Mouse (Mus musculus): ENCODE measurements around the gene Pou3f1. TPM values are rescaled to one million over a fixed set of nuclear protein-coding genes. Genes with fewer than 3 reads are reported as not detected.
"Not testable (repeated sequence)": the region's sequence is repeated elsewhere in the genome, so short reads cannot be mapped to it uniquely, and the experiment has no call there.

The Pou3f1 gene
- polyA plus RNA-seq, 3 experiments from 2014 or later, result not detected

DNA sequence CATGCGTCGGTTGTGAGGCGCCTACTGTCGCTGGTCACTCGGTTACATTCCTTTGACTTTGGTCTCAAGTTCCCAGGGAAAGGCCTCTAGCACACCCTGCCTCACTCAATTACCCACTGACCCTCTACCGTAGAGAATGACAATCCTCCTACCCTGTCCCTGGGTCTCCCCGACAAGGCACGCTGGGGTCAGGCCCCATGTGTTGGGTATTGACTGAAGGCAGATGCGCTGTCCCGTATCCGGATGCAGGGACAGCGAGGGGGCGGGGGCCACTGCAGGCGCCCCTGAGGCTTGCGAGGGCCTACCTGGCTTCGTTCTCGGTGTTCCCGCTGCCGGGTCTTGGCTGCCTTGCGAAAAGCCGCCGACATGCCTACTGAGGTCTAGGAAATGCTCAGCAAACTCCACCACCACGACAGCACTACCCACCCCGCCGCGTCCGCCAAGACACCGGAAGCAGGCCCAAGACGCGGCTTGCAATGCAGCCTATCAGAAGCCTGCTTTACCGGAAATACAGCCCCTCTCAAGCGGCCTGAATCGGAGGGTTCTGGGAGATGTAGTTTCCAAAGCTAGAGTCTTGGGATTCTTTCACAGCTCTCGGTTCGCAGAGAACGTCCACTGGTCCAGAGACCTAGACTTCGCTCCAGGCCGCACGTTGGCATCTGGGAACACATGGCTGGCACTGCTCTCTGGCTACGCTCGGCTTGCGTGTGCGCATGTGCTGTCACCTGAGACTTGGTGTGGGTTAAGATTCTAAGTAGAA lies 36.7 kb downstream of the Pou3f1 start, which contains the start of gene Utp11:
Utp11 (minus strand) TSS at position 466 of the 760 bp plus-strand sequence.
- peak; percentile 97 for ATAC-seq

DNA sequence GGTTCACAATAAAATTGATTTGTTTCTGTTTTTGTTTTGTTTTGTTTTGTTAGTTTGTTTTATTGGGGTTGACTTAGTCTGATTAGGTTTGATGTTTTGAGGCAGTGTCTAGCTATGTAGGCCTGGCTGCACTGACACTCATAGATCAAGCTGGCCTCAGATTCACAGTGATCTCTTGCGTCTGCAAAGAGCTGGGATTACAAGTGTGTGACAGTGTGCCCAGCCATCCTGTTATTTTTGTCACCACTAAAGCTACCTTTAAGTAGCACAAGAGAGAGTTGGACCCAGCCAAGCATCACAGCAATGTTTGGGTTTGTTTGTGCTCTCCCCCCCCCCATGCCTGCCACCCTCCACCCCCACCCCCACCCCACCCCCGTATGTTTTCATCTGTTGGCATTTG lies 38.0 kb downstream of the Pou3f1 start:
- ATAC-seq, result no peak

DNA sequence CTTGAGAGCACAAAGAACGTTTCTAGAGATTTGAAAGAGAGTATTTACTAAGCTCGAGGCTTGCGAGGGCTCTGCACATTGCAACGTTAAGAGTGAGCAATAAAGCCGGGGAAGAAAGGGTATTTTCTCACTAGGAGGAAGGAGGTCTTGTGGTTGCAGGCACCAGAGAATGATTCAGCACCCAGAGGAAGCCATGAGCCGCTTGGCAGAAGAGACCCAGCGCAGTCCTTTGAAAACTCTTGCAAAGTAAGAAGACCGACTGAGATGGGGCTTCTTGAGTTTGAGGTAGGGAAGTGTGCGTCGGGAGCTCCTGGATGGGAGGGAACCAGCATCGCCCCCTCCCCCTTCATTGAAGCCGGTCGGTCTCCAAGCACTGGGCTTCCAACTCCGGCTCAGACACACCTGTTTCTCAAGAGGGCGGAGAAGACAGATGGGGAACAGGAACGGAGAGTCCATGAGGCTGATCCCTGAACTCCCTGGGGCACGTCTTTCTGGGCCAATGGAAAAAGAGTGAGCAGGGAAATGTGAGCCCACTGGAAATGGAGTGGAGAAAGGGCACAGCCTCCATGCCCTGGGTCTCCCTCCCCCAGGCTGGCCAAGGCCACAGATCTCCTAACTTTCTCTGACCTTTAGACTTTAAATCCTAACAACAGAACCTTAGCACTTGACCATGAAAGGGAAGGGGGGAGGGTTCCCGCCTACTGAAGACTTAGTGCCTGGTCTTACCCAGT lies 39.3 kb downstream of the Pou3f1 start:
- ATAC-seq, result no peak

DNA sequence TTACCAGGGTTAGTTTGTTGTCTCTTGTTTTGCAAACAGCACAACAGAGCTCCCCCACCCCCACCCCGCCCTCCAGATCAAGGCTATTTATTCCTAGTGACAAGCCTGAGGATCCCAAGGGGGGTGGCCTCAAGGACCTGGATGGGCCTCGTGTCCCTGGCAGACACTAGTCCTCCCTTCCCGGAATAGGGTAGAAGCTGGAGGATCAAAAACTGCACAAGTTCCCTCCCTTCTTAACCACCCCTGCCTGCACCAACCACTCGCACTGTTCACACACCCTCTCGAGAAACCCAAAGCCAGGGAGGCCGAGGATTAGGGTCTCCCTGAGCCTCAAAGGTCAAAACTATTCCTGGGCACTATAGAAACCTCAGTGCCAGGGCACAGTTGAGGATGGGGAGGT lies 43.2 kb downstream of the Pou3f1 start:
- ATAC-seq, result no peak

DNA sequence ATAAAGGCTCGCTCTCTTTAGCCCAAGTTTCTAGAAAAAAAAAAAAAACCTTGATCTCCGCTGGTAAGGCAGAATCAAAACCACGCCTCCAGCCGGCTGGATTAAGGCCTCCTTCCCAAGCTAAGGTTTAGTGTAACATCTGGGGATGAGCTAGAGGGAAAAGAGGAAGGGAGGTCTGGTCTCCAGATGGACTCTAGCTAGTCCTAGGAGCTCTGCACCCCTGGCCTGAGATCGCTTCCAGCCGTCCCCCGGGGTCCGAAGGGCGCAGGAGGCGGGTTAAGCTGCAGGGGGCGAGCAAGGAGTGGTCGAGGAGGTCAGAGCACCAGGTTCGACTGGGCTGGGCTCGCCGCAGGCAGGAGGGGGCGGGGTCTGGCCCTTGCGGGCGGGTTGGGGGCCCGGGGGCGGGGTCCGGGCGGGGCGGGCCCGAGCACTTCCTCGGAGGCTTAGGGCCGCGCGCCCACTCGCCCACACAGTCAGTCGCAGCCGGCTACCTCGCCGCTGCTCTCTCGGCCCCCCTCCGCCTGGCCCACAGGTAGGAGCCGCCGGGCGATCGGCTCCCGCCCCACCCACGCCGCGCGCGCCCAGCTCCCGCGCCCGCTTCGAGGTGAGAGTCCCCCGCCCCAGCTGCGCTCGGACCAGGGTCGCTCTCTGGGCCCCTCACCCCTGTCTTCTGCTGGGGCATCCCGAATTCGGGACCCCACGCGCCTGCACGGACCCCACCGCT lies 43.8 kb downstream of the Pou3f1 start, which contains the start of gene Fhl3:
Fhl3 (plus strand) TSS at position 454 of the 724 bp plus-strand sequence.
- ATAC-seq, result peak; percentile 49

DNA sequence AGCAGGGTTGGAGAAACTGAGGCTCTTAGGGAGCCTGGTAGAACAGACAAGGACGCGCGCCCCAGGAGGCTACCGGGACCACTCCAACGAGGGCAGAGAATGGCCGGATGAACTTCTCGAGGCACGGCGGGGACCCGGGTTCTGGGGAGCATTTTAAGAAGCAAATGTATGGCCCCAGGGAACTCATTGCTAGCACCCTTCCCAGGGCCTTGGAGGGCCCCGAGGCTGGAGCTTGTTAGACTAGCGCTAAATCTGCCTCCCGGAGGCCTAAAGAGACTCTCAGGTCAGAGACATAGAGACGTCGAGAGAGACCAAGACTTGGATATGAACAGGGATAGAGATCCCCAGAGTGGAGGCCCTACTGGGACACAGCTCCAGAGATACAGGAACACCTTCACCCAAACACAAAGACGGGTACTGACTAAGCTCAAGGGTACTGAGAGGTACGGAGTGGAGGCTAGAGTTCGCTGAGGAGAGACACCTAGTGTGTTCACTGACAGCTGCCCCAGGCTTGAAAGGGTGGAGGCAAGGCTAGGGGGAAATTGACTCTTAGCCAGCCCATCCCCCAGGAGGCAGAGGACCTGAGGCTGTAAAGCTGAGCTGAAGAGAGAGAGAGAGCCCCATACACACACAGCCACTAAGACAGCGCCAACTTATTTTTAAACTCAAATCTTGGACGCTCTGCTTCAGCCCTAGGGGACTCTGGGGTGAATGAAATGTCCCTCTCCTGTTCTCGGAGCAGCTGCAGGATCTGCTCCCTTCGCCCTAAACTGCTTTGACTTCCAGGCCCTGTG lies 44.6 kb downstream of the Pou3f1 start:
- ATAC-seq, result peak; percentile 25

DNA sequence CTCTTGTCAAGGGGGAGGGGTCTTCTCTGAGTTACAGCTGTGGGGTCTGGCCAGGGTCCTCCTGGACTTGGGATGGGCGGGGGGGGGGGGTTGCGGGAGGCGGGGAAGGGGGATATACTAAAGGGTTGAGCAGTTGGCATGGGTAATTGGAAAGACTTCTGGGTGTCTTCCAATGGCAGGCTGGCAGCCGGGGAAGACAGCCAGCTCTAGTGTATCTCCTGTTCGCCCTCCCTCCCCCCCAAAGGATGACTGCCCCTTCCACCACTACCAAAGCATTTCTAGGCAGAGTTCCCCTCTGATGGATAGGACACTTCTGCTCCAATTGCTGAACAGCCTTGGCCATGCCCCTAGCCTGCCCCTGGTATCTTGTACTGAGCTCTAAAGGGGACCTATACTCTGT lies 45.3 kb downstream of the Pou3f1 start:
- ATAC-seq, result no peak

DNA sequence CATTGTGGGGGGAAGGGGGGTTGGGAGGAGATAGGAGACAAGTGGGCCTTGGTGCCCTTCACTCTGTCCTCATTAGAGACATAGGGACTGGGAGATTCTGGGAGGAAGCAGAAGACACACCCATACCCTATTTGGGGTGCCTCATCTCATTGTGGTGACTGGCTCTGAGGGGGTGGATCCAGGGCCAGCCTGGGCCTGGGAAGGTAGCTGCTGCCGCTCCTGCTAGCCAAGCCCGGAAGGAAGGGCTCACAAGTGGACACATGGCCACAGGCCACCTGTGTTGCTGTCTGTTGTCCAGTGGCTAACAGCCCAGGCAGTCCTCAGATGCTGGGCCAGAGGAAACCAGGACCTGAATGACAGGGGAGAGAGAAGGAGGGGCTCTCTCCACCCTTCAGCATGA lies 46.8 kb downstream of the Pou3f1 start:
- peak; percentile 29 for ATAC-seq

DNA sequence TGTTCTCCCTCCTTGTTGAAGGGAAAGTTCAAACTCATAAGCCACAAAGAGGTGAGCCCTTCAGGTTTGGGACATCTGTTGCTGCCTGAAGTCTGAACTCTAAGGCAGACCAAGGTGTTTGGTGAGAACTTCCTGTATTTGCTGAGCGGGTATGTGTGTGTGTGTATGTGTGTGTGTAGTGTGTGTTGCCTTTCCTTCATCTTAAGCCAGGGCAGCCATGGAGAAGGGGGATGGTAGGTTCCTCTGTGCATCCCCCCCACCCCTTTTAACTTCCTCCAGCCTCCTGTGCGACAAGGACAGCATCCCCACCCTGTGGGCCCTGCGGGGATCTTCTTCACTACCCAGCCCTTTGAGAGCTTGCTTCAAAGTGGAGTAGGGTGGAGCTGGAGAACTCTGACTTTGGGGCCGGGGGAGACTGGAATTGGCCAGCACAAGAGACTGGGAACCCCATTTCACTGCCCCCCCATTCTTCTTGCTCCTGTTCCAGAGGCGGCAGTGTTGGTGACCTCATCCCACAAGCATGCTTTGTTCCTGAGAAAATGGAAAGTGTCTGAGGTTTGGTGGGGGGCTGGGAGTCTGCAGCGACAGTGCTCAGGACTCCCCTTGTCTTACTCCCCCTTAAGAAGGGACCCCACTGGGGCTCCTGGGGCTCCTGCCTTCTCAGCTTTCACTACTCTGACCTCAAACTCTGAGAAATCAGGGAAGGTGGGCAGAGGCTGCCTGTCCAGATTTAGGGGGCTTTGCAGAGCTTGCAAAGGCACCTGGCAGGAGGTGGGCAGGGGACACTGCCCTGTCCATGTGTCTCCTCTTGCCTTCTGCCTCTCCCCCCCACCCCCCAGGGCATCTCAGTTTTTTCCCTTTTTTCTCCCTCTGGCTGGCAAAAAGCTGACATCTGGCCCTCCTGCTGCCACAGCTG lies 47.5 kb downstream of the Pou3f1 start:
- ATAC-seq, result peak; percentile 42

DNA sequence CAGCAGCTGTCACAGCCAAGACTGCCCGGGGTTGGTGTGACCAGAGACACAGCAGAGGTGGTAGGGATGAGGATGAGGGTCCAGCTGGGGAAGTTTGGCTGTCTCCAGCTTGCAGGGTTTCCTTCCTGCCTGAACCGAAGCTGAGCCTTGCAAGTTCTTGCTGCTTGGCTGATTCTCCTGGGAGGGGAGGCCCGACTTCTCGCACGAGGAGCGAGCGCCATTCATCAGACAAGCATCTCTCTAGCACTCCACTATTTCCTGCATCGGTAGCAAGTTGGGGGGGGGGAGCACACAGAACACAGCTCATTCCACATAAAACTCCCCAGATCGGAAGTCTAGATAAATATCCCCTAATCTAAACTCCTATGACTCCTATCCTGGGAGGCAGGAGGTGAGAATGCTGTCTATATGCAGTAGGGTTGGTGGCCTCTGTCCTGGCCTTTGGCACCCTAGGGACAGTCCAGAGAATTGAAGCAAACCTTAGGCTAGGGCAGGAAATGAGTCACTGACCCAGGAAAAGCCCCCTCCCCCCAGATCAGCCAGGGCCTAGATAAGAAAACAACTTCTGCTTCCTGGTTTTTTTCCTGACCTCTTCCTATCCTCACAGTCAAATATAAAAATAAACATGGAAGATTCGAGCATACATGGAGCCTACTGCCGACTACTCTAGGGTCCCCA lies 48.3 kb downstream of the Pou3f1 start:
- no peak for ATAC-seq

DNA sequence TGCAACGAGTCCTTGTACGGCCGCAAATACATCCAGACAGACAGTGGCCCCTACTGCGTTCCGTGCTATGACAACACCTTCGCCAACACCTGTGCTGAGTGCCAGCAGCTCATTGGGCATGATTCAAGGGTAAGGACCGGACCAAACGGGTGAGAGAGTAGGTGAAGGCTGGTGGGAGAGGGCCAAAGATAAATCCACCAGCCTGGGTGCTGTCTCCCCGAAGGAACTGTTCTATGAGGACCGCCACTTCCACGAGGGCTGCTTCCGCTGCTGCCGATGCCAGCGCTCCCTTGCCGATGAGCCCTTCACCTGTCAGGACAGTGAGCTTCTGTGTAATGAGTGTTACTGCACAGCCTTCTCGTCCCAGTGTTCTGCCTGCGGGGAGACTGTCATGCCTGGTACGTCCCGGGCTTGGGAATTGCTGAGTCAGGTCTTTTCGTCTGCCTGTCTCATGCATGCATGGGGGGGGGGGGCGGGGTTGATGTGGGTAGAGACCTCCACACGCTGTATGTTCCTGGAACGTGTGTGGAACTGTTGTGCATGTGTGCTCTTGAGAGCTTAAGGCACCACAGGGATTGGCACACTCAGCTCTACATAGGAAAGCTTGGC lies 49.2 kb downstream of the Pou3f1 start:
- no peak for ATAC-seq

DNA sequence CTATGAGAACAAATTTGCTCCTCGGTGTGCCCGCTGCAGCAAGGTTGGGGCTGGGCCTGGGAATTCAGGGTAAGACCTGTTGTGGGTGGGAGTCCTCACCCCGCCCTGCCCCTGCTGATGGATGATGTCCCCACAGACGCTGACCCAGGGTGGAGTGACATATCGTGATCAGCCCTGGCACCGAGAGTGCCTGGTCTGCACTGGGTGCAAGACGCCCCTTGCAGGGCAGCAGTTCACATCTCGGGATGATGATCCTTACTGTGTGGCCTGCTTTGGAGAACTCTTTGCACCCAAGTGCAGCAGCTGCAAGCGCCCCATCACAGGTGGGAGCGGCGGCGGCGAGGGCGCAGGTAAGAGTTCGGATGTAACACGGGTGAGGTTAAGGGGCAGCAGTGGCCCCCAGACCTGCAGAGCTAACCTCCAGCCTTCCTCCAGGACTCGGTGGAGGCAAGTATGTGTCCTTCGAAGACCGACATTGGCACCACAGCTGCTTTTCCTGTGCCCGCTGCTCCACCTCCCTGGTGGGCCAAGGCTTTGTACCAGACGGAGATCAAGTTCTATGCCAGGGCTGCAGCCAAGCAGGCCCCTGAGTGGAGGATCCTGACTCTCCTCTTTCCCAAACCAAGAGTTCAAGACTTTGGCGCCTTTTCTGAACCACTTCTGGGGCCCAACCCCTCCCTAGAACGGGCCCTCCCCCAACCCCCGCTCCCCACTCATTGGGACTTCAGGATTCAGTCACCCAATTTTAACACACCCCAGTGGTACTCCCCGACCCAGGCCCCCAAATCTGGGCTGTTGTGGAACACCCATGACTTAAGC lies 51.0 kb downstream of the Pou3f1 start:
- ATAC-seq, result not testable (repeated sequence)

DNA sequence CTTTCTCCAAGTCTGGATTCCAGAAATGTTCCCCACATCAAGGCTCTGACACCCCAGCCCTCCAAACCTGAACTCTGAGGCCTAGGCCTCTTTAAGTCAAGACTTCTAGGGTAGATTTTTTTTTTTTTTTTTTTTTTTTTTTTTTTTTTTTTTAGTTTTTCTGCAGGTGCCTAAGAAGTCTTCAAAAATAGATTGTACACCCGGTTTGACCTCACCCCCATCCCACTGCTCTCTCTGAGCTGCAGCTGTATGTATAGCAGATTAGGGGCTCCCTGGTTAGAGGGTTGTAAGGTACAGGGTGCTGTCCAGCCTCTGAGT lies 51.6 kb downstream of the Pou3f1 start:
- not testable (repeated sequence) for ATAC-seq

DNA sequence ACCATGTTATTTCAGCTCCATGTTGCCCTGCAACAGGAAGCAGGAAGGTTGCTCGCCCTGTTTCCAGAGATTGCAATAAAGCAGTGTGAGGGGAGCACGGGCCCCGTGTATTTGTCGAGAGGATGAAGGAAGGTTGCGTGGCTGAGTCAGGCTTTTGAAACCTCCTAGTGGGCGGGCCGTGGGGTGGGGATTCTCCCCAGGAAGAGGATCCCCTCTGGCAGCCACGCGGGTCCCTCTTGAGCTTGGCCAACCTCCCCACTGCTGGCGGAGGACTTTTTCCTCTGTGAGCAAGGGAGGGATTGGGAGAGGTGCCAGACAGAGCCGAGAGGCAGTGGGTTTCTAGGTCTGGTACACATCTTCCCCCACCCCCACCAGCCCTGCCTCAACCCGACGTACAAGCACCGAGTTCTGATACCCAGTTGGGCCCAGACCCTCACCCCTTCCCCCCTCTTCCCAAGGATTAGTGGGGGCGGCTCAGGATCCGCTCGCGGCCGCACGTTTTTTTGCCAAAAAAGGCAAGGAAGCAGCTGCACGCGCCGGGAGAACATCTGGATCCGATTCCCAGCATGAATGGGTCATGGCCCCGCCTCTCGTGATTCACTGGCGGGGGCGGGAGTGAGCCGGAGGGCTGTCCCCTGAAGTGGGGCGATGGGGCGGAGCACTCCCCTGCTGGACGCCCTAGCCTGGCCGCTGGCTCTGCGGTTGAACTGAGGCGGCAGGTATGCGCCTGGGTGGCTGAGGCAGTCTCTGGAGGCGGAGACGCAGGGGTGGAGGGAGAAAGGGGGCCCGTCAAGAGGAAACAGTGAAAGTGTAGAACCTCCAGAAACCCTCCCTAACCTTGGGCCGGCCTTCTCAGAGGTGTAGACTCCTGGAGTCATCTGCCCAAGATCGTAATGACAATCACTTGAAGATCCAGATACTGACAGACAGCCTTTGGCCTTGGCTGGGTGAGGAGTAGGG lies 52.2 kb downstream of the Pou3f1 start:
- peak; percentile 60 for ATAC-seq

DNA sequence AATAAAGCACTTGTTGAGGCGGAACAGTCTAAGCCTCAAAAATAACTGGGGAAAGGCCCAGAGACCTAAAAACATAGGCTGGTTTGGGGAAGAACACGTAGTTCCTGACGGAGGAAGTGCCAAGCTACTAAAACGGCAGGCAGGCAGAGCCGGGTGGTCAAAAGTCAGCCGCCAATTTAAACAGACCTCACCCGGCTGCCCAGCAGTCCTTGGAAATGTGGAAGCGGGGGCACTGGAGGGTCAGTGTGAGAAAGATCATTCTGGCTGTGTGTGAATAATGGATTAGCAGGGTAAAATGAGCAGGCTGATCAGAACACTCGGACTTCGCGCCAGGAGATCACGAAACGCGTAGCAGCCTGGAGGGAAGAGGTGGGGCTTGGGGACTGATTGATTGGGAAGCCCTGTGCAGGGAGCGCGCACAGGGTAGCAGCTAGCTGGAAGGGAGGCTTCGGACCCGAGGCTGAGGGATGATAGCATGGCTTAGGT lies 53.4 kb downstream of the Pou3f1 start:
- no peak for ATAC-seq

All from inflammation-experienced regulatory T-cells, adult 6 months (primary cell).